Mouse (Mus musculus) hindbrain, embryonic 14.5 days (tissue): ENCODE measurements around the gene 9330182O14Rik. TPM values are rescaled to one million over a fixed set of nuclear protein-coding genes. Genes with fewer than 3 reads are reported as not detected.
A peak's percentile ranks its signal among the peaks of the same experiment; 100 is the strongest.

Source experiments
- ATAC-seq: fragments of 200-750 bp; cut with Nextera tagmentation; 2 replicates; pipeline ENCODE4 v1.8.0; 2017; ENCODE audit warnings: moderate number of reproducible peaks, mild to moderate bottlenecking, moderate TSS enrichment, moderate library complexity; ENCODE audit not compliant: low FRiP score
- DNase-seq: peaks from one replicate; pipeline ENCODE4 v3.0.0-alpha.2; 2015; ENCODE audit warnings: low spot score
- H3K27ac ChIP-seq: fragments of 300-500 bp; sonication (generic); 2 replicates; pipeline ENCODE4 v1.5.1; 2014; ENCODE audit warnings: mild to moderate bottlenecking, moderate library complexity
- H3K27me3 ChIP-seq: fragments of 300-500 bp; sonication (generic); 2 replicates; pipeline ENCODE4 v1.6.1; 2014; ENCODE audit warnings: mild to moderate bottlenecking, low read length, mixed read lengths; ENCODE audit not compliant: control insufficient read depth, insufficient read depth
- H3K36me3 ChIP-seq: fragments of 300-500 bp; sonication (generic); replicated peaks from 2 replicates; pipeline ENCODE4 v1.6.1; 2014; ENCODE audit not compliant: control insufficient read depth, insufficient read depth
- H3K4me1 ChIP-seq: fragments of 300-500 bp; sonication (generic); replicated peaks from 2 replicates; pipeline ENCODE4 v1.6.1; 2014; ENCODE audit warnings: antibody characterized with exemption, low read length, mixed read lengths; ENCODE audit not compliant: control insufficient read depth, insufficient read depth
- H3K4me2 ChIP-seq: fragments of 300-500 bp; sonication (generic); replicated peaks from 2 replicates; pipeline ENCODE4 v1.6.1; 2014; ENCODE audit warnings: mild to moderate bottlenecking, moderate library complexity
- H3K4me3 ChIP-seq: fragments of 300-500 bp; sonication (generic); replicated peaks from 2 replicates; pipeline ENCODE4 v1.5.1; 2014; ENCODE audit warnings: mild to moderate bottlenecking, low read length
- H3K9ac ChIP-seq: fragments of 300-500 bp; sonication (generic); 2 replicates; pipeline ENCODE4 v1.6.1; 2014
- H3K9me3 ChIP-seq: fragments of 300-500 bp; sonication (generic); 2 replicates; pipeline ENCODE4 v1.6.1; 2016; ENCODE audit warnings: low read length; ENCODE audit not compliant: control insufficient read depth
- WGBS: fragments of 180-500 bp; shearing (Covaris S2); extraction: QIAGEN DNeasy Blood & Tissue Kit; methylation state at CpG from one replicate; pipeline ENCODE4 v1.1.7; 2014; 5-methylcytosine and 5-hydroxymethylcytosine counted together
- microRNA-seq: library from miRNA; unstranded; fragments of <30 nt; microRNA quantifications from one replicate; pipeline ENCODE4, GENCODE M21; 2016
- polyA plus RNA-seq: library from polyadenylated mRNA; unstranded; fragments of >200 nt; fragmentation: Nextera tagmentation; extraction: Ambion mirVana; gene quantifications from 2 replicates; pipeline ENCODE4 v1.2.1, GENCODE M21; 2014

9330182O14Rik gene
- polyA plus RNA-seq, 1 experiment from 2014 or later: not detected

DNA sequence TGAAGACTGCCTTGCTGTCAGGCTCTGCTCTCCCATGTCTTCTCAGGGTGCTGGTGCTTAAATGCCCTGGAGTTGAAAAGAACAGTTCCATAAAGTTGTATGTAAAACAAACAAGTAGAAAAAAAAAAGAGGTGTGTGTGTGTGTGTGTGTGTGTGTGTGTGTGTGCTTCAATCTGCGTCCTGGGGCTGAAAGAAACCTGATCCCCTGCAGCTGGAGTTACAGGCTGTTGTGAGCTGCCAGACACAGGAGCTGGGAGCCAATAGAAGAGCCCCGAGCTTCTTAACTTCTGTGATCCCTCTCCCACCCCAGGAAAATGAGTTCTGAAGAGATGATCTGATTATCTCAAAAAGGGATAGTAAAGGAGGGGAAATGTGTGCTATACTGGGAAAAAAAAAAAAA lies 45.3 kb downstream of the 9330182O14Rik start:
- Histone ChIP-seq H3K4me3 (no peak overlapping the region), H3K27ac (no peak overlapping the region), H3K4me2 (no peak overlapping the region), H3K9ac (no peak overlapping the region), H3K27me3 (no peaks in the 10 kb centered on the region), H3K9me3 (no peaks in the 10 kb centered on the region), H3K36me3 (no peaks in the 10 kb centered on the region), H3K4me1 (no peaks in the 10 kb centered on the region)
- peak; percentile 5 for DNase-seq
- no peak for ATAC-seq
- WGBS: 15% methylated on average over 2 of the region's 2 CpGs

DNA sequence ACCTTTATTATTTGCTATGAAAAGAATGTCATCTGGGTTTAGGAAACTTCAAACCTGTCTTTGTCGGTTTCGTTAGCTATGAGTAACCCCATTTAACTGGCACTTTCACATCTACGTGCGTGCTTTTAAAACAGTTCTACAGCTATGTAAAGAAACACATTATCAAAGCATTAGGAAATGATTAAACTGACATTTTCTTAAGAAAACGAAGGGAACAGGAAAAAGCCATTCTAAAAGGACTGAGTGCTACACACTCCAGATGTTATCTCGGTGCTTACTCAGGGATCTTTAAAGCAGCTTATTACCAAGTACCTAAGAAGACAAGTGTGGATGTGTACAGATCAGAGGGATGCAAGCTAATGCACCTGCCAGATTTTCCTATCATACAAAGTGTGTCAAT lies 52.9 kb downstream of the 9330182O14Rik start:
- no peaks in the 10 kb centered on the region for H3K27me3 ChIP-seq
- H3K9me3 ChIP-seq: no peaks in the 10 kb centered on the region
- ATAC-seq (no peak), DNase-seq (peak; percentile 23)
- no peak overlapping the region for H3K27ac ChIP-seq
- H3K36me3 ChIP-seq: no peaks in the 10 kb centered on the region
- H3K4me3 ChIP-seq: no peak overlapping the region
- no peak overlapping the region for H3K4me2 ChIP-seq
- H3K9ac ChIP-seq: no peak overlapping the region
- H3K4me1 ChIP-seq: no peaks in the 10 kb centered on the region
- WGBS: 82% methylated on average over 6 of the region's 6 CpGs

Small RNA genes within 50 kb of the gene (microRNA-seq; reads per million reads assigned to microRNA genes)
- not detected for gene Gm25958
